Mouse (Mus musculus): ENCODE data around the gene Plcl1.

Gene Plcl1

DNA sequence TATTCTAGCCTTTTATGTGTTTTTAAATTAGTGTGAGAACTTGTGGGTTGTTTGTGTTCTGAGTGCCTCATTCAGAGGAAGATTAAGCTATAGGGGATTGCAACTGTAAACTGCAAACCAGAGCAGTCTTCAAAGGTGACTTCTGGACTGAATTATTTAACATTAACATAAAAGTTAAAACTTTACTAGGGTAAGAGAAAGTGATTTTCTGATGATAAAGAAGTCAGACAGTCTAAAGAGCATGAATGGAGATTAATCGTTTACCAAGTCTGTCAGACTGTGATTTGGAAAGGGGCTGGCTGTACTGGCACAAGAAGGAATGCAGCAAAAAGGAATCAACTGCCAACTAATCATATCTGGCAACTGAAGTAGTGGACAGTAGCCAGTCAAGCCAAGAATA, 301.2 kb downstream of the Plcl1 start:
- DNase-seq = no peak

DNA sequence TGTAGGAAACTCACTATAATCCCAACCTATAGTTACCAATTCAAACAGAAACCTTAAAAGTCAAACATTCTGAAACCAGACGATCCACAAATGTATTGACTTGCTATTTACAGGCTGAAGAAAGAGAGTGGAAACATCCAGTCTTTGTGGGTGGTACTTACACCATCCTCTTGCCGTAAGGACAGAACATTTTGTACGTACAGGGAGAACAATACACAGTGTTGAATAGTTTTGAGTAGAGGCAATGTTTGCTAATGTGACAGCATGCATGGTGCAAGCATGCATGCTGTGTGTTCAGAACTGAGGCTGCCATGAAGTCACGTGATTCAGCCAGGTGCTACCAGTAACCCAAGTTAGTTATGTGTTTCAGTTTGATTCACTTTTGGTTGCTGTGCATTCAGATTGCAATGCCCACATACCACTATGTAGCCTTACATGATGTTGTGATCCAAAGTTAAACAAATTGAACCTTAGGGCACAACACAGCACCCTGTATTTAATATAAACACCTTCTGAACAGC, 311.6 kb downstream of the Plcl1 start:
- no peak for DNase-seq

- no peak for DNase-seq
Measured at GRCm38 (mm10) chr1:55725428-55725827, 319.7 kb downstream of the Plcl1 start.

- no peak for DNase-seq
Measured at GRCm38 (mm10) chr1:55729332-55729731, 323.6 kb downstream of the Plcl1 start.

GRCm38 (mm10) chr1:55732951-55733350, 327.2 kb downstream of the Plcl1 start:
- no peak for DNase-seq

DNA sequence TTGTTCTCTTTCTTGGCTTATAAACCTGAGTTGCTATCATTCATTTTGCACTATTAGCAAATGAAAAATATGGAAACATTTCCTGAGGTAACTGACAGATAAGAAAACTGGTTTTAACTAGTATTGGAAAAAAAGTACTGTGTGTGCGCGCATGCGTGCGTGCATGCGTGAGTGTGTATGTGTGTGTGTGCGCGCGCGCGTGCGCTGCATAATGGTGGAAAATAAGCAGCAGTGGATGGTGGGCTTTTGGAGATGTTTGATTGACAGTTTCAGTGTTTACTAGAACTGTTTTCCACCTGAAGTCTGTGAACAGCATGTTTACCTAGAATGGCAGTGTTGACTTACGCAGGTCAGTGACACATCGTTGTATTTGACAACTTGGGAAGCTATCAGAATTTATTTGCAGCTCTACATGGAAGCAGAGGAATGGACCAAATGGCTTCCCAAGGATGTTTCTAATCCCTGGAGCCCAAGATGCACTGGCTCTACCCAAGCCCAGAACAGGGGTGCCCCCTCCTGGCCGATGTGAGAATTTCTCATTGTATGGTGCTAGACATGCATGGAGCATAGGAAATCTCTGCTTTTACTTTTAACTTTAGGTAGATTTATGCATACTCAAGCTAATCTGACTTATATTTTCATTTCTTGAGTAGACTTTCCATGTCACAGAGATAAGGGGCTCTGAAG, 330.5 kb downstream of the Plcl1 start:
- peak; percentile 68 to 76 for DNase-seq

GRCm38 (mm10) chr1:55736762-55737288, 331.1 kb downstream of the Plcl1 start:
- DNase-seq = no peak

GRCm38 (mm10) chr1:55738746-55739365, 333.1 kb downstream of the Plcl1 start:
- no peak for DNase-seq

DNA sequence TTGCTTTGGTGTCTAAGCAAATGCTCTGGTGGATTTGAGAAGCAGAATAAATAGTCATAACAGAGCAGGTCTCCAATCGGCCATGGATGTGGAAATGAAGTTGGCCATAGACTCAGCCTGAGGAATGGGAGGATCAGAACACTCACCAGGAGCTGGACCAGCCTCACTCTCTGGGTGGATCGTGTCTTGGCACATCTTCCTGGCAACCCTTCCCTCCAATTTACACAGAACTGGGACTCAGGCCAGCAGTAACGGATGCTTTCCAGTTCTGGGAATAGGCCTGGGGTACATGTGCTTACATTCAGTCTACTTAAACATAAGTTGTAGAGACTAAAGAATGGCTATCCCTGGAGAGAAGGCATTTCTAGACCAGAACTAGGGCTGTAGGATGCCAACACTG, 336.2 kb downstream of the Plcl1 start:
- peak; percentile 7 to 21 for DNase-seq

- DNase-seq = no peak
Measured at GRCm38 (mm10) chr1:55748516-55748915, 342.8 kb downstream of the Plcl1 start.

DNA sequence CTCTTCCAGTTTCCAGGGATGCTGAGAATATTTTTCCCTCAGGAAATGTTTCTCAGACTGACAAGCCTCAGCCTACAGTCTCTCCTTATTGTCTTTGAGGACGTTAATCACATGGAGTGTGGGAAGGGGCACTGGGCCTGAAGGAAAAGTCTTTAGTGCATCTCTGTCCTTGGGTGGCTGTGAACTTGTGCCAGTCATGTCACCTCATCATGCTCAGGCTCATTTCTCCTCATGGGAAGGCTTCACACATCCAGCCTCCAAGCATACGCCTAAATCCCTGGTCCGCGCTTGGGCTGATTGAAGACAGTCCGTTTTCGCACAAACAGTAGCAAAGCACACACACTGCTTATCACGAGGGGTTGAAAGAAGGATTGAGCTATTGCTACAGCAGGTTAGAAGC, 344.0 kb downstream of the Plcl1 start:
- DNase-seq = no peak

DNA sequence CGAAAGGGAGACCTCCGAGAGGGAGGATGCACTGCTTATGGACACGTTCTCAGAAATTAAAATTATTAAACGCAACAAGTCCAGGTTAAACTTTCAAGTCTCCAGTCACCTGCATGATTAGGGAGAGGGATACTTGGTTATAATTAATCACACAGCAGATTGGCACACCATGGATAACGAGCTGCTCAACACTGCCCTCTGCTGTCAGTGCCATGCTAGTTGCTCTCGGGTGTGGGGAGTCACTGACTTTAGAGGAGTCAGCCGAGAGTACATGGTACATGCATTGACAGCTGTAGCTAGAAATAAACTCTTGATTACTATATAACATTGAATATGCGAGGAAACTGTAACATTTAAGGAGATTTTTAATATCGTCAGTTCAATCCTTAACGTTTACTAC, 350.0 kb downstream of the Plcl1 start:
- peak; percentile 56 to 64 for DNase-seq

GRCm38 (mm10) chr1:55762284-55762683, 356.6 kb downstream of the Plcl1 start:
- no peak for DNase-seq

DNA sequence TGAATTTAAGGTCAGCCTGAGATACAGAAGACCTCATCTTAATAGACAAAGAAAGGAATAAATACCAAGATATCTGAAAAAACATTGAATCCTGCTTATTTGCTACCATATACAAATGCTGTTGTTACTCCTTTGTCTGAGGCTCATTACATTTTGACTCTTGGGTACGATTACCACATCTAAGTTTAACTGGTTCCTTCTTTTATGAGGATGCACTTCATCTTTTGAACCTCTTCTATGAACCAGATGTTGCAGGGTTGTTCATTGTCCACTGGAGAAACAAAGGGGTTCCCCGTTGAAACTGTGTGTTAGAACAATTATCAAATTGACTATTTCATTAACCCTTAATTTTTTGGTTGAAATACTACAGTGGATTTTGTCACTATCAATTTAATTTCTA, 357.4 kb downstream of the Plcl1 start:
- no peak for DNase-seq

GRCm38 (mm10) chr1:55766743-55767142, 361.0 kb downstream of the Plcl1 start:
- no peak for DNase-seq

DNA sequence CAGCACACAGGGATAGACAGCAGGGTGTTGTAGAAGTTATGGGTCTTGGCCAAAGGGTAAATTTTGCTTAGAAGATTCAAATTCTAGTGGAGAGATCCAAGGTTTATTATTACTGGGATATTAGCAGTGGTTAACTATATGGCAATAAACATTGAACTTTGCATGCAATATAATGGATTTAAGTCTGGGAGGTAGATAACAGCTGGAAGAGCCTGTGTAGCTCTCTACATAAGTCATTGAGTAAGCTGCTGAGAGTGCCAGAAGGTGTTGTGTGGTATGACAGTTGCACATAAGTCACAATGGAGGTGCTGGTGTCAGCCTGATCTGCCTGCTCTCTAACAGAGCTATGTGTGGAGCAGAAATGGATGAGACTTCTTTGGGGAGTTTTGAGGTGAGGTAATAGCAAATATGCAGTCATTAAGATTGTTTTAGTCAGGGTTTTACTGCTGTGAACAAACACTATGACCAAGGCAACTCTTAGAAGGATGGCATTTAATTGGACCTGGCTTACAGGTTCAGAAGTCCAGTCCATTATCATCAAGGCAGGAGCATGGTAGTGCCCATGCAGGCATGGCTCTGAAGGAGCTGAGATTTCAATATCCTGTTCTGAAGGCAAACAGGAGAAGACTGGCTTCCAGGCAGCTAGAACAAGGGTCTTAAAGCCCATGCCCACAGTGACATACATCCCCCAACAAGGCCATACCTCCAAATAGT, 364.5 kb downstream of the Plcl1 start:
- no peak for DNase-seq

DNA sequence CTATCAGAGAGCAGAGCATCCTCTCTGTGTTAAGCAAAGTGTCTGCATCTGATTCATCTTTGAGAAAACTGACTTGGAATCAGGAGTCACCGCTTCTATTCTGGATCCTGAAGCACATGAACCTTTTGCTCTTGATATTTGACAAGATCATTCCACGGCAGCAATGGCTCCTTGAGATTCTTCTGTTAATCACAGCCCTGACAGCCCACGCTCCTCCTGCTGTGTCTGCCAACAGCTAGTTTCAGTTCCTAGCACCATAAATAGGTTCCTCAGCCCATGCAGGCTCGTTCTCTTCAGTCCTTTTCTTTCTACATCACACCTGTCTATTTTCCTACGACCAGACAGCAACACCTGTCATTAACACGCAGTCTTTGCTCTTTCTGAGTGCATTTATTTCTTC, 387.1 kb downstream of the Plcl1 start:
- DNase-seq = no peak
